Mouse (Mus musculus) regulatory T cell (primary cell): ENCODE results near the gene Lrig1.

Experiments
- in situ Hi-C: fragments of 300-600 bp; cut with MboI, MseI; formaldehyde crosslinking; loops from one replicate; pipeline ENCODE4 v1.15.1; 2025; ENCODE audit warnings: high pct_unique_total_duplicates

The Lrig1 gene

GRCm38 (mm10) chr6:94678377-94679164 lies 21.4 kb downstream of the Lrig1 start:
- in situ Hi-C loops = no loop called here

- in situ Hi-C loops = no loop called here
Observed at GRCm38 (mm10) chr6:94677448-94677847, 22.5 kb downstream of the Lrig1 start.

- in situ Hi-C loops = no loop called here
Observed at GRCm38 (mm10) chr6:94676840-94677239, 23.1 kb downstream of the Lrig1 start.

GRCm38 (mm10) chr6:94676300-94676699 lies 23.7 kb downstream of the Lrig1 start:
- in situ Hi-C loops = no loop called here

- in situ Hi-C loops = no loop called here
Observed at GRCm38 (mm10) chr6:94672426-94672825, 27.5 kb downstream of the Lrig1 start.

- in situ Hi-C loops = no loop called here
Observed at GRCm38 (mm10) chr6:94669370-94669769, 30.6 kb downstream of the Lrig1 start.

GRCm38 (mm10) chr6:94668204-94668863 lies 31.6 kb downstream of the Lrig1 start:
- in situ Hi-C loops = no loop called here

- in situ Hi-C loops = no loop called here
Observed at GRCm38 (mm10) chr6:94667131-94667530, 32.8 kb downstream of the Lrig1 start.

GRCm38 (mm10) chr6:94666432-94667119 lies 33.4 kb downstream of the Lrig1 start:
- in situ Hi-C loops = no loop called here

GRCm38 (mm10) chr6:94665677-94666076 lies 34.3 kb downstream of the Lrig1 start:
- in situ Hi-C loops = no loop called here

- in situ Hi-C loops = no loop called here
Observed at GRCm38 (mm10) chr6:94665248-94665647, 34.7 kb downstream of the Lrig1 start.

- in situ Hi-C loops = loop anchor here (5.0 kb wide), 1 partner anchor 33 kb away; no protein-coding TSS in a partner anchor
Observed at GRCm38 (mm10) chr6:94664000-94664399, 36.0 kb downstream of the Lrig1 start.

- in situ Hi-C loops = loop anchor here (5.0 kb wide), 1 partner anchor 35 kb away; no protein-coding TSS in a partner anchor
Observed at GRCm38 (mm10) chr6:94661923-94662322, 38.0 kb downstream of the Lrig1 start.

- in situ Hi-C loops = loop anchor here (5.0 kb wide), 1 partner anchor 36 kb away; no protein-coding TSS in a partner anchor
Observed at GRCm38 (mm10) chr6:94661321-94661720, 38.6 kb downstream of the Lrig1 start.

GRCm38 (mm10) chr6:94659886-94660333 lies 40.0 kb downstream of the Lrig1 start:
- in situ Hi-C loops = loop anchor here (5.0 kb wide), 1 partner anchor 37 kb away; no protein-coding TSS in a partner anchor

GRCm38 (mm10) chr6:94658136-94658480 lies 41.9 kb downstream of the Lrig1 start:
- in situ Hi-C loops = no loop called here

- in situ Hi-C loops = no loop called here
Observed at GRCm38 (mm10) chr6:94657204-94658135, 42.5 kb downstream of the Lrig1 start.

- in situ Hi-C loops = no loop called here
Observed at GRCm38 (mm10) chr6:94655818-94656478, 44.0 kb downstream of the Lrig1 start.

GRCm38 (mm10) chr6:94653388-94654316 lies 46.3 kb downstream of the Lrig1 start:
- in situ Hi-C loops = no loop called here
